Mouse (Mus musculus) heart, embryonic 15.5 days (tissue): ENCODE results near the gene Arhgef15. TPM values are rescaled to one million over a fixed set of nuclear protein-coding genes. Genes with fewer than 3 reads are reported as not detected.
"Not testable (repeated sequence)": the region's sequence is repeated elsewhere in the genome, so short reads cannot be mapped to it uniquely, and the experiment has no call there.

ENCODE experiments used
- ATAC-seq: fragments of 200-750 bp; cut with Nextera tagmentation; replicated peaks from 2 replicates; pipeline ENCODE4 v1.8.0; 2017; ENCODE audit warnings: low read depth, moderate TSS enrichment; ENCODE audit not compliant: insufficient number of reproducible peaks, insufficient read depth, low FRiP score
- H3K27ac ChIP-seq: fragments of 300-500 bp; sonication (generic); 2 replicates; pipeline ENCODE4 v1.5.1; 2015; ENCODE audit warnings: mild to moderate bottlenecking, inconsistent platforms
- H3K27me3 ChIP-seq: fragments of 300-500 bp; sonication (generic); 2 replicates; pipeline ENCODE4 v1.6.1; 2015; ENCODE audit warnings: inconsistent platforms
- H3K36me3 ChIP-seq: fragments of 300-500 bp; sonication (generic); 2 replicates; pipeline ENCODE4 v1.6.1; 2015; ENCODE audit warnings: mild to moderate bottlenecking, inconsistent platforms
- H3K4me1 ChIP-seq: fragments of 300-500 bp; sonication (generic); replicated peaks from 2 replicates; pipeline ENCODE4 v1.6.1; 2015; ENCODE audit warnings: inconsistent platforms
- H3K4me2 ChIP-seq: fragments of 300-500 bp; sonication (generic); 2 replicates; pipeline ENCODE4 v1.6.1; 2015; ENCODE audit warnings: inconsistent platforms, mild to moderate bottlenecking, moderate library complexity
- H3K4me3 ChIP-seq: fragments of 300-500 bp; sonication (generic); 2 replicates; pipeline ENCODE4 v1.5.1; 2015; ENCODE audit warnings: mild to moderate bottlenecking, inconsistent platforms
- H3K9ac ChIP-seq: fragments of 300-500 bp; sonication (generic); 2 replicates; pipeline ENCODE4 v1.6.1; 2015; ENCODE audit warnings: mild to moderate bottlenecking, inconsistent platforms
- H3K9me3 ChIP-seq: fragments of 300-500 bp; sonication (generic); replicated peaks from 2 replicates; pipeline ENCODE4 v1.6.1; 2016; ENCODE audit warnings: inconsistent platforms
- WGBS: fragments of 180-500 bp; shearing (Covaris S2); methylation state at CpG from one replicate; pipeline ENCODE4 v1.1.7; 2015; ENCODE audit warnings: mixed read lengths; 5-methylcytosine and 5-hydroxymethylcytosine counted together
- polyA plus RNA-seq: library from polyadenylated mRNA; unstranded; fragments of >200 nt; fragmentation: Nextera tagmentation; extraction: Ambion mirVana; gene quantifications from 2 replicates; pipeline ENCODE4 v1.2.1, GENCODE M21; 2015

The Arhgef15 gene
- polyA plus RNA-seq: 10.8 and 12.7 TPM in 2 replicates

DNA sequence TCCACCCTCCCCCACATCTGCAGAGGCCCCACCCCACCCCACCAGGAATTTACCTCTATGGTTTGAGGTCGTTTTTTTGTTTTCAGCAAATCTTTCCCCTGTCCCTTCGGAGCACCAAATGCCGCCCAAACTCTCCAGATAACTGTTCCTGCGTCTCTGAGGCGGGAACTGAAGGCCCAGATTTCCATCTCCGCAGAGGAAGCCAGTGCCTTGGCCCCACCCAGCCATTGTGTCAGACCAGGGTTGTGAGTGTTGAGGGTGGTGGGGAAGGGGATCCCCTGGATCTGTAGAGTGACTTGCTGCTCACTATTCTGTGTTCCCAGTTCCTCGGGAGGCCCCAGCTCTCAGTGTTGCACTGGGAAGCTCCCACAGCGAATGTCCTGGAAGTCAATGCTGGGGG is at the start of gene Arhgef15:
Arhgef15 (minus strand) TSS at position 173 of the 400 bp plus-strand sequence.
- peak within 1 kb of the TSS; percentile 43 for H3K4me3 ChIP-seq
- H3K27me3 ChIP-seq: peaks cover 13% of the 10 kb centered on the region
- H3K36me3 ChIP-seq: no peaks in the 10 kb centered on the region
- H3K4me1 ChIP-seq: peaks cover 19% of the 10 kb centered on the region
- peak within 1 kb of the TSS; percentile 37 for H3K4me2 ChIP-seq
- peak within 1 kb of the TSS; percentile 68 for H3K27ac ChIP-seq
- WGBS: 46% methylated on average over 8 of the region's 8 CpGs
- H3K9ac ChIP-seq: peak within 1 kb of the TSS; percentile 1; the same call in 1 of the 2 replicates
- no peaks in the 10 kb centered on the region for H3K9me3 ChIP-seq
- ATAC-seq: no peak

DNA sequence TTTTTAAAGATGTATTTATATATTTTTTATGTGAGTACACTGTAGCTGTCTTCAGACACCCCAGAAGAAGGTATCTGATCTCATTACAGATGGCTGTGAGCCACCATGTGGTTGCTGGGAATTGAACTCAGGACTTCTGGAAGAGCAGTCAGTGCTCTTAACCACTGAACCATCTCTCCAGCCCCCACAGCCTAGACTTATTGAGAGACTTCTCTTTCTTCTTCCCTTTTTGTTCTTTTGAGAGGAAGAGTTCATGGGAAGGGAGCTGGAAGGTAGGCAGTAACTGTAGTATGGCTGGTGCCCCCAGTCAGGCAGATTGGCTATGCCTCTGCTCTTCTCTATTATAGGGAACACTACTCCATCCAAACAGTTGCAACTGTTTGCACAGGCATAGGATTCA is 49.3 kb upstream of the Arhgef15 start:
- H3K27me3 ChIP-seq, ATAC-seq: not testable (repeated sequence)

DNA sequence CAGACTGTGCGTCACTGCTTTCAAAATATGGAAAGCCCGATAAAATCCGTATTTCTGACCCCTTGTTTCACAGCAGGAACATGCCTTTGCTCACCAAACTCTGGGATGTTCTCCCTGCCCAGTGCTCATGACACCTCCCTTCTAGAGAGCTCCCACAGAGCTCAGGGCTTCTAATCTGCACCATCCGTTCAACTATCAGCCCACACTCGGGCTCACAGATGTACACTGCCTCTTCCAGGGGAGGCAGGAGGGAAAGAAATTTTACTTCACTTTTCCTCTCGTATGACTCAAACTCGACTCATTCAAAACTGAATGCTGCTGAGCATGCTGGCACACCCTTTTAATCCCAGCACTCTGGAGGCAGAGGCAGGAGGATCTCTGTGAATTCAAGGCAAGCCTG is 47.9 kb upstream of the Arhgef15 start:
- WGBS: 80% methylated on average over 7 of the region's 7 CpGs

More for the DNA sequence above, 49.3 kb upstream of the Arhgef15 start:
- not testable (repeated sequence) for H3K9me3 ChIP-seq, H3K9ac ChIP-seq, H3K4me3 ChIP-seq, H3K27ac ChIP-seq, H3K4me2 ChIP-seq
- Histone ChIP-seq H3K36me3 (peaks cover 18% of the 10 kb centered on the region), H3K4me1 (peaks cover 20% of the 10 kb centered on the region)

DNA sequence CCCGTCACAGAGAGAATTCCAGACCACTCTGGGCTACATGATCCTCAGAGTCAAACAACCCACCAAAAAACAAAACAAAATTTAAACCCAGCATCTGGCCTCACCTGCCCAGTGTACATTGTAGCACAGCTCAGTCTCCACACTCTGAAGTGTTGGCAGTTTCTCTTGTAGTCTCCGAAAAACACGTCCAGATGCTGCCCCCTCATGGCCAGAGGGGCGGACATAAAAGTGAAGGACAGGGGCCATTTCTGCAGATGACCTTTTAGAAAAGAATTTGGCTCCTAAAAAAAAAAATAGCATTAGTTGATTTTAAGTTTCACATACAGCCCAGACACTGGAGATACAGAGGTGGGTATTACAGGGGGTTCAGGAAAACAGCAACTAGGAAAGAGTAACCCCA is 46.3 kb upstream of the Arhgef15 start:
- Histone ChIP-seq H3K27me3 (no peaks in the 10 kb centered on the region), H3K4me2 (no peak overlapping the region), H3K36me3 (peaks cover 46% of the 10 kb centered on the region), H3K4me1 (peaks cover 10% of the 10 kb centered on the region), H3K27ac (no peak overlapping the region), H3K9me3 (no peaks in the 10 kb centered on the region), H3K9ac (no peak overlapping the region), H3K4me3 (no peak overlapping the region)
- ATAC-seq: no peak
- WGBS: 48% methylated on average over 4 of the region's 4 CpGs

More for the DNA sequence above, 47.9 kb upstream of the Arhgef15 start:
- H3K4me3 ChIP-seq: no peak overlapping the region
- H3K4me2 ChIP-seq: no peak overlapping the region
- peaks cover 10% of the 10 kb centered on the region for H3K4me1 ChIP-seq
- H3K36me3 ChIP-seq: peaks cover 31% of the 10 kb centered on the region
- H3K9ac ChIP-seq: no peak overlapping the region
- ATAC-seq: no peak
- H3K9me3 ChIP-seq: no peaks in the 10 kb centered on the region
- no peaks in the 10 kb centered on the region for H3K27me3 ChIP-seq
- no peak overlapping the region for H3K27ac ChIP-seq

DNA sequence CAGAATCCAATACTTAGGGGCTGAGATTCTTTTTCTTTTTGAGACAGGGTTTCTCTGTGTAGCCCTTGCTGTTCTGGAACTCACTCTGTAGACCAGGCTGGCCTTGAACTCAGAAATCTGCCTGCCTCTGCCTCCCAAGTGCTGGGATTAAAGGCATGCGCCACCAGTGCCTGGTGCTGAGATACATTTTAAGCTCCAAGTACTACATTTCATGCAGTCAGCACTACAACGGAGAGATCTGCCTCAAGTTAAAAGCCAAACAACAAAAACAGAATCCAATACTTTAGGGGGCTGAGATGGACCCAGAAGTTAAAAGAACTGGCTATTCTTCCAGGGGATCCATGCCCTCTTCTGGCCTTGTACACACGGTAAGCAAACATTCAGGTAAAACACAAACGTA is 45.5 kb upstream of the Arhgef15 start:
- 93% methylated on average over 4 of the region's 4 CpGs for WGBS
- H3K9me3 ChIP-seq, H3K9ac ChIP-seq, H3K27ac ChIP-seq, H3K4me1 ChIP-seq, H3K4me2 ChIP-seq, ATAC-seq, H3K4me3 ChIP-seq, H3K27me3 ChIP-seq: not testable (repeated sequence)
- peaks cover 54% of the 10 kb centered on the region for H3K36me3 ChIP-seq

DNA sequence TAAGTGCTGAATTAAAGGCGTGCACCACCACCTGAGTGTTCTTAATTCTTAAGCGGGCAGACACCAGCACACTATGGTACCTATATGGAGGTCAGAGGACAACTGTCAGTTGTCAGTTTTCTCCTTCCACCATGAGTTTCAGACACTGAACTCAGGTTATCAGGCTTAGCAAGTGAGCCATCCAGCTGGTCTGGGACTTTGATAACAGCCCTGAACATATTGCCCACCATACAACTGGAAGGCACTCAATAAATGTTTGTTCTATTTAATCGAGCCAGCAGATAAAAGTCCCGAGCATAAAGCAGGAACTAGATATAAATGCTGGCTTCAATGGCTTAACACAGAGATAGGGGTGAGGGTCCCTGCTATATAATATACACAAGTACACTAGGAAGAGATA is 39.8 kb upstream of the Arhgef15 start:
- ATAC-seq: no peak
- H3K4me1 ChIP-seq: no peaks in the 10 kb centered on the region
- no peaks in the 10 kb centered on the region for H3K9me3 ChIP-seq
- H3K27ac ChIP-seq: no peak overlapping the region
- WGBS: 83% methylated on average over 4 of the region's 4 CpGs
- H3K4me3 ChIP-seq: no peak overlapping the region
- H3K9ac ChIP-seq: no peak overlapping the region
- peaks cover 91% of the 10 kb centered on the region for H3K36me3 ChIP-seq
- no peaks in the 10 kb centered on the region for H3K27me3 ChIP-seq
- H3K4me2 ChIP-seq: no peak overlapping the region

DNA sequence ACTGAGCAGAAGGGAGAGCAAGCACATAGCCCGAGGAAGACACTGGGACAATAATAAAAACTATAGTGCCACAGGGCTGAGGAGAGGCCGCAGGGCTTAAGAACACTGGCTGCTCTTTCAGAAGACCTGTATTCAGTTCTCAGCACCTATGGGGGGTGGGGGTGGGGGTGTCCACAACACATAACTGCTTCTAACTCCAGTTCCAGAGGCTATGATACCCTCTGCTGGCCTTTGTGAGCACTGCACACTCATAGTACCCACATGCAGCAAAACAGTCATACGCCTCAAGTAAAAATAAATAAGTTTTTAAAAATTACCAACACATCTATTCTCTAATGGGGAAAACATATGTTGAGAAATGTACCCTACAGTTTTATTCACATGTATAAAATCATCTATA is 37.1 kb upstream of the Arhgef15 start:
- H3K36me3 ChIP-seq: peaks cover 92% of the 10 kb centered on the region
- 96% methylated on average over 3 of the region's 3 CpGs for WGBS
- H3K9ac ChIP-seq: no peak overlapping the region

DNA sequence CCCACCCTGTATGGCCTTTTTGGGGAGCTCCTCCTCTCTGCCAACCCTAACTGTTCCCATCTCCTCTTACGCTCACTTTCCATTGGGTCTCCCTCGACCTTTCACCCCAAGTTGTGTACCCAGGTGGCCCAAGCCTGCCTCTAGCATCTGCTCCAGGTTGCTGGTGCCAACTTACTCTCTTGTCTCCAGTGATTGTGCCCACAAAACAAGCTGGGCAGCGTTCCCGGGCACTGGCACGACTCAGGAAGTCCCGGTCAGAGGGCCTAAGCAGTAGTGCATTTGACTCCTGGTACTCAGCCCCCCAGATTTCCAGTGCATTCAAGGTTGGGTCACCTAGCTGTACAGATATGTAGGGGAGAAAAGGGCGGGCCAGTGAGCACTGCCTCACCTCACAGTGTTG is 35.8 kb upstream of the Arhgef15 start:
- H3K36me3 ChIP-seq: peaks cover 91% of the 10 kb centered on the region
- H3K27me3 ChIP-seq: no peaks in the 10 kb centered on the region
- no peak overlapping the region for H3K9ac ChIP-seq
- no peak overlapping the region for H3K27ac ChIP-seq
- no peak for ATAC-seq
- H3K4me1 ChIP-seq: no peaks in the 10 kb centered on the region
- 94% methylated on average over 7 of the region's 7 CpGs for WGBS
- H3K4me2 ChIP-seq: no peak overlapping the region
- H3K9me3 ChIP-seq: no peaks in the 10 kb centered on the region
- H3K4me3 ChIP-seq: no peak overlapping the region

More for the DNA sequence above, 37.1 kb upstream of the Arhgef15 start:
- H3K27me3 ChIP-seq: no peaks in the 10 kb centered on the region
- no peak for ATAC-seq
- H3K4me3 ChIP-seq: no peak overlapping the region
- H3K9me3 ChIP-seq: no peaks in the 10 kb centered on the region
- H3K4me2 ChIP-seq: no peak overlapping the region
- H3K4me1 ChIP-seq: no peaks in the 10 kb centered on the region
- H3K27ac ChIP-seq: no peak overlapping the region

DNA sequence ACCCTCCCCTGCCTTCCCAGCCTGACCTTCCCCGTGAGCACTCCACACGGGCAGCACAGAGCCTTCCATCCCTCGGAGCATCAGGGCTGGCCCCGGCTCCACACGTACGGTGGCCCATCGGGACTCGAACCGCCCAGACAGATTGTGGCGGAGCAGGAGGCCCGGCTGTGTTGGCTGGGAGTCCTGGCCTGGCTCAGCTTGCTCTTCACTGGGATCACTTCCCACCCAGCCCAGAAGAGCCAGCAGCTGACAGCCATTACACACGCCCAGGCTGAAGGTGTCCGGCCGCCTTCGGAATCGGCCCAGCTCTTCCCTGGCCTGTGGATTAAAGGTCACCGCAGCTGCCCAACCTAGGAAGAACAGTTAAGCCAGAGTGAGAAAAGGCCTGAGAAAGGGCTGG is 31.1 kb upstream of the Arhgef15 start:
- Histone ChIP-seq H3K9ac (no peak overlapping the region), H3K36me3 (peaks cover 72% of the 10 kb centered on the region), H3K4me1 (no peaks in the 10 kb centered on the region), H3K4me2 (no peak overlapping the region), H3K9me3 (no peaks in the 10 kb centered on the region), H3K27me3 (no peaks in the 10 kb centered on the region), H3K4me3 (no peak overlapping the region), H3K27ac (no peak overlapping the region)
- 85% methylated on average over 17 of the region's 17 CpGs for WGBS
- ATAC-seq: no peak

DNA sequence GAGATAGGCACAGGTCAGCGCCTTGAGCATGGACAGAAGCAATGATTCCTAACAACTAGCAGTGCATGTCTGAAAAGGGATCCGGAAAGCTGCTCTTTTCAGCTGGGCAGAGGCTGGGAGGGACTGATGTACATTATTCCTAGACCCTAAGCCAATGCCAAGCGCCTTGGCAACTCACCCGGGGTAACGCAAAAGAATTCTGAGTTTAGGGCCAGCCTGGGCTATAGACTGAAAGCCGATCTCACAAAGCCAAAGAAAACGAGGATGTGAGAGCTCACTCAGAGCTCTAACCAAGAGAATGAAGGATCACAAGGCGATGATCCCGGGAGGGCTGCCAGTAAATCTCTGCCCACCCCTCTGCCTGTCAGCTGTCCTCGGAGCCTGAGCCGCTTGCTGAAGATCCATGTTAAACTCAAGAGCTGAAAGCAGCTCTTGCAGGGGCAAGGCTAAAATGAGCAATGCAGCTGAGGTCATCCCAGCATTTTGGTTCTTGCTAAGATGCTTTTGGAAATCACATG is 30.1 kb upstream of the Arhgef15 start:
- Histone ChIP-seq H3K27me3 (no peaks in the 10 kb centered on the region), H3K4me2 (no peak overlapping the region), H3K9ac (no peak overlapping the region), H3K4me1 (no peaks in the 10 kb centered on the region), H3K9me3 (no peaks in the 10 kb centered on the region), H3K4me3 (no peak overlapping the region), H3K36me3 (peaks cover 63% of the 10 kb centered on the region), H3K27ac (no peak overlapping the region)
- WGBS: 88% methylated on average over 11 of the region's 11 CpGs
- no peak for ATAC-seq

DNA sequence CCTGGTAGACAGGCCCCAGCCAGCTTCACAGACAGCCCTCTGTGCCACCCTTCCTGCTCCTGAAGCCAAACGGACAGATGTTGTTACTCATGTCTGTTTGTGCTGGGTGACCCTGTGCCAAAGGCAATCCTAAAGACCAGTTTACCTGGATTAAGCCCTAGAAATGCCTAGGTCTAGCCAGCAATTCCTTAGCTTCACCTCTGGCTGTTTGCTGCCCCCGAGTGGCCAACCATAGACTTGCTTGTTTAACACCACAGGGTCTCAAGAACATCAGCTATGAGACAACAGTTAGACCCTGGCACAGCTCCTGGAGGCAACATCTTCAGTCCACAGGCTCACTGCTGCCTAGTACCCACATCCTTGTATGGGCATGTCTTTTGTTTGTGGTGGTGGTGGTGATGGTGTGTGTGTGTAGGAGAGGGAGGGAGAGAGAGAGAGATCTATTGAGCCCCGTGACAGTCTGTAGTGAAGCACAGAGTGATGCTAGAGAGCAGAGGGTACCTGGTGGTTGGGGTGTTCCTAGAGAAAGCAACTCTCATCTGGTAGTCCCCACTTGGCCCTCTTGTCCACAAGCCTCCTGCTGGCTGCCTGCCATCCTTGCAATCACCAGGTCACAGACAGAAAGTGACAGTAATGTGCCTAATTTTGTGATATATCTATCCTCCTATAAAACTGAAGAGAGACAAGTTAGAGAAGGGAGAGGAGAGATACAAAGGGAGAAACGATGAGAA is 25.5 kb upstream of the Arhgef15 start:
- peaks cover 19% of the 10 kb centered on the region for H3K36me3 ChIP-seq
- no peak overlapping the region for H3K9ac ChIP-seq
- no peak overlapping the region for H3K4me3 ChIP-seq
- no peaks in the 10 kb centered on the region for H3K9me3 ChIP-seq
- H3K27me3 ChIP-seq: no peaks in the 10 kb centered on the region
- 22% methylated on average over 4 of the region's 4 CpGs for WGBS
- H3K4me2 ChIP-seq: no peak overlapping the region
- no peak for ATAC-seq
- no peak overlapping the region for H3K27ac ChIP-seq
- no peaks in the 10 kb centered on the region for H3K4me1 ChIP-seq

DNA sequence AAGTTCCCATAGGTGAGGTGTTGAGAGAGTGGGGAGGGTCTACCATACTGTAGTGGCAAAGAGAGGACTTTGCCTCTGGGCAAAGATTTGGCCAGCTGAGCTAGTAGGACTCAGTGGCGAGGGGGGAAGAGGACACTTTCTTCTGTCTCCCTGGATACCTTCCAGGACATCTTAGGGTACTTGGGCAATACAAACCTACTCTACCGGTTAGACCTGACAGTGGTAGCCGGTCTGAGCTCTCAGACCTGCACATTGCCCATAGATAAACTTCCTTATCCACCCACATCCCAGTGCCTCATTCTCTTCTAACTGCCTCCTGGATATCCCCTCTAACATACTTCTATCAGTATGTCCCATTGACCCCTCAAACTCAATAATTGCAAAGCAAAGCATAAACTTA is 23.6 kb upstream of the Arhgef15 start:
- H3K9ac ChIP-seq: no peak overlapping the region
- no peak for ATAC-seq
- peaks cover 4% of the 10 kb centered on the region; the same call in 1 of the 2 replicates for H3K36me3 ChIP-seq
- H3K4me1 ChIP-seq: no peaks in the 10 kb centered on the region
- H3K4me3 ChIP-seq: no peak overlapping the region
- no peaks in the 10 kb centered on the region for H3K27me3 ChIP-seq
- H3K4me2 ChIP-seq: no peak overlapping the region
- 53% methylated on average over 3 of the region's 3 CpGs for WGBS
- no peaks in the 10 kb centered on the region for H3K9me3 ChIP-seq
- no peak overlapping the region for H3K27ac ChIP-seq
